Mouse (Mus musculus) kidney, adult 2 months (tissue): ENCODE results near the gene Nos1. TPM values are rescaled to one million over a fixed set of nuclear protein-coding genes. Genes with fewer than 3 reads are reported as not detected.

ENCODE experiments used
- DNase-seq: peaks from one replicate; pipeline ENCODE4 v3.0.0; 2021
- H3K27ac ChIP-seq: fragments of 200-500 bp; 2 replicates; pipeline ENCODE4 v1.5.1; 2012; ENCODE audit warnings: low read depth, low read length, control low read depth, inconsistent platforms; ENCODE audit not compliant: insufficient read depth
- H3K27me3 ChIP-seq: fragments of 200-500 bp; replicated peaks from 2 replicates; pipeline ENCODE4 v1.6.1; 2012; ENCODE audit warnings: mild to moderate bottlenecking, moderate library complexity, low read length, inconsistent platforms; ENCODE audit not compliant: control insufficient read depth, insufficient read depth
- H3K36me3 ChIP-seq: fragments of 200-500 bp; 2 replicates; pipeline ENCODE4 v1.6.1; 2012; ENCODE audit warnings: mild to moderate bottlenecking, moderate library complexity, low read length, inconsistent platforms; ENCODE audit not compliant: control insufficient read depth, insufficient read depth
- H3K4me1 ChIP-seq: fragments of 200-500 bp; 2 replicates; pipeline ENCODE4 v1.6.1; 2011; ENCODE audit warnings: low read length; ENCODE audit not compliant: control insufficient read depth, insufficient read depth
- H3K4me3 ChIP-seq: fragments of 200-500 bp; 2 replicates; pipeline ENCODE4 v1.5.1; 2011; ENCODE audit warnings: mild to moderate bottlenecking, low read depth, low read length, control low read depth; ENCODE audit not compliant: insufficient read depth
- CTCF ChIP-seq: fragments of 200-500 bp; conservative IDR thresholded peaks from 2 replicates; pipeline ENCODE4 v1.5.1; 2011; ENCODE audit warnings: low read depth, mild to moderate bottlenecking, control low read depth, low read length, moderate library complexity, mixed read lengths; ENCODE audit not compliant: insufficient read depth, insufficient read length
- POLR2A ChIP-seq: fragments of 200-500 bp; IDR thresholded peaks from one replicate; pipeline ENCODE4 v1.6.1; 2011; ENCODE audit warnings: low read depth, low read length, control low read depth
- WGBS: fragments of 180-500 bp; shearing (Covaris S2); methylation state at CpG from one replicate; pipeline ENCODE4 v1.1.7; 2018; 5-methylcytosine and 5-hydroxymethylcytosine counted together
- polyA plus RNA-seq: library from polyadenylated mRNA; depleted of rRNA; stranded (reverse); fragments of >200 nt; gene quantifications from 2 replicates; pipeline ENCODE4 v1.2.3, GENCODE M21; 2012

The Nos1 gene
- polyA plus RNA-seq, 1 experiment = 0.67 TPM

- no peak for DNase-seq
- H3K4me1 ChIP-seq = no peaks in the 10 kb centered on the region
- 63% methylated on average over 11 of the region's 11 CpGs for WGBS
- no peak overlapping the region for H3K27ac ChIP-seq
- H3K27me3 ChIP-seq = no peaks in the 10 kb centered on the region
- no peaks in the 10 kb centered on the region for H3K36me3 ChIP-seq
- TF ChIP-seq POLR2A = no peak
- TF ChIP-seq CTCF = no peak
- H3K4me3 ChIP-seq = no peak overlapping the region
Measured at GRCm38 (mm10) chr5:117779175-117779574, 1.7 kb upstream of the Nos1 start.

- 71% methylated on average over 6 of the region's 6 CpGs for WGBS
- Histone ChIP-seq H3K36me3 (no peaks in the 10 kb centered on the region), H3K4me1 (no peaks in the 10 kb centered on the region), H3K27ac (no peak overlapping the region), H3K4me3 (no peak overlapping the region), H3K27me3 (no peaks in the 10 kb centered on the region)
- TF ChIP-seq POLR2A (no peak), CTCF (no peak)
- no peak for DNase-seq
Measured at GRCm38 (mm10) chr5:117781178-117781577, 346 bp downstream of the Nos1 start.

- TF ChIP-seq CTCF = no peak
- no peak for TF ChIP-seq POLR2A
- Histone ChIP-seq H3K4me1 (no peaks in the 10 kb centered on the region), H3K4me3 (no peak overlapping the region), H3K27ac (no peak overlapping the region), H3K36me3 (no peaks in the 10 kb centered on the region), H3K27me3 (no peaks in the 10 kb centered on the region)
- 45% methylated on average over 6 of the region's 6 CpGs for WGBS
- no peak for DNase-seq
Measured at GRCm38 (mm10) chr5:117790071-117790470, 9.2 kb downstream of the Nos1 start.

GRCm38 (mm10) chr5:117791875-117792274, 11.0 kb downstream of the Nos1 start:
- 73% methylated on average over 14 of the region's 14 CpGs for WGBS
- Histone ChIP-seq H3K27me3 (no peaks in the 10 kb centered on the region), H3K27ac (no peak overlapping the region), H3K36me3 (no peaks in the 10 kb centered on the region), H3K4me1 (no peaks in the 10 kb centered on the region), H3K4me3 (no peak overlapping the region)
- no peak for DNase-seq
- TF ChIP-seq POLR2A (no peak), CTCF (no peak)

- no peak overlapping the region for H3K4me3 ChIP-seq
- H3K36me3 ChIP-seq = no peaks in the 10 kb centered on the region
- H3K27me3 ChIP-seq = no peaks in the 10 kb centered on the region
- TF ChIP-seq POLR2A = no peak
- TF ChIP-seq CTCF = no peak
- no peak for DNase-seq
- no peak overlapping the region for H3K27ac ChIP-seq
- 32% methylated on average over 9 of the region's 9 CpGs for WGBS
- H3K4me1 ChIP-seq = no peaks in the 10 kb centered on the region
Measured at GRCm38 (mm10) chr5:117800849-117801248, 20.0 kb downstream of the Nos1 start.

- no peaks in the 10 kb centered on the region for H3K36me3 ChIP-seq
- WGBS = 58% methylated on average over 11 of the region's 11 CpGs
- DNase-seq = no peak
- H3K4me3 ChIP-seq = no peak overlapping the region
- H3K27me3 ChIP-seq = no peaks in the 10 kb centered on the region
- TF ChIP-seq CTCF (no peak), POLR2A (no peak)
- H3K27ac ChIP-seq = no peak overlapping the region
- H3K4me1 ChIP-seq = no peaks in the 10 kb centered on the region
Measured at GRCm38 (mm10) chr5:117802071-117802521, 21.3 kb downstream of the Nos1 start.

- Histone ChIP-seq H3K36me3 (no peaks in the 10 kb centered on the region), H3K4me3 (no peak overlapping the region), H3K27ac (no peak overlapping the region), H3K4me1 (no peaks in the 10 kb centered on the region), H3K27me3 (no peaks in the 10 kb centered on the region)
- DNase-seq = no peak
- TF ChIP-seq POLR2A (no peak), CTCF (no peak)
- 56% methylated on average over 7 of the region's 7 CpGs for WGBS
Measured at GRCm38 (mm10) chr5:117803551-117803950, 22.7 kb downstream of the Nos1 start.
